In genomic region chr4:129136189-129136578, GRCm38 (mm10) we compare ENCODE assay signal across 8 mouse cellular contexts. TPM values are rescaled to one million over a fixed set of nuclear protein-coding genes. Genes with fewer than 3 reads are reported as not detected.
A peak's percentile ranks its signal among the peaks of the same experiment; 100 is the strongest.
DNase-seq lines count a peak whose midpoint lies in the region; ATAC-seq lines count a peak whose summit lies in the region.

No protein-coding gene starts in this region.

- H3K9me3 ChIP-seq in embryonic facial prominence, embryonic 14.5 days (ENCODE audit: control insufficient read depth, low read length) = no peaks in the 10 kb centered on the region
- no peaks in the 10 kb centered on the region for H3K9me3 ChIP-seq in intestine, embryonic 15.5 days
- no peaks in the 10 kb centered on the region for H3K9me3 ChIP-seq in neural tube, embryonic 12.5 days

- no peak for ATAC-seq in embryonic facial prominence, embryonic 14.5 days (ENCODE audit: low read depth)
- ATAC-seq in intestine, embryonic 15.5 days = peak; percentile 13; the same call in 1 of the 2 replicates
- no peak for ATAC-seq in neural tube, embryonic 12.5 days (ENCODE audit: low FRiP score, low read depth)
- ATAC-seq in CD4-positive, CD25-positive, alpha-beta regulatory T cell, adult 4 months = no peak

- H3K9ac ChIP-seq in embryonic facial prominence, embryonic 14.5 days (ENCODE audit: low read depth, low read length) = peak overlapping the region; percentile 76
- H3K9ac ChIP-seq in intestine, embryonic 15.5 days = peak overlapping the region; percentile 62; the same call in 1 of the 2 replicates
- H3K9ac ChIP-seq in neural tube, embryonic 12.5 days = peak overlapping the region; percentile 77

- peak overlapping the region; percentile 57 for H3K4me3 ChIP-seq in embryonic facial prominence, embryonic 14.5 days (ENCODE audit: low read depth, low read length)
- H3K4me3 ChIP-seq in intestine, embryonic 15.5 days (replicated peaks) = peak overlapping the region; percentile 55
- H3K4me3 ChIP-seq in neural tube, embryonic 12.5 days = peak overlapping the region; percentile 74

- peak; percentile 14 for DNase-seq in kidney, postnatal 10 days
- no peak for DNase-seq in kidney, postnatal 25 days
- no peak for DNase-seq in embryonic facial prominence, embryonic 14.5 days (ENCODE audit: low spot score)
- DNase-seq in left cerebral cortex, adult 18-20 months (ENCODE audit: low spot score in 2 of 2) = no peak
- no peak for DNase-seq in gastrocnemius, postnatal 36 days

- WGBS in embryonic facial prominence, embryonic 14.5 days = 26% methylated on average over 9 of the region's 9 CpGs
- 39% methylated on average over 9 of the region's 9 CpGs for WGBS in intestine, embryonic 15.5 days
- 32% methylated on average over 9 of the region's 9 CpGs for WGBS in neural tube, embryonic 12.5 days

- peak overlapping the region; percentile 94 for H3K4me2 ChIP-seq in embryonic facial prominence, embryonic 14.5 days (ENCODE audit: low read depth, low read length)
- peak overlapping the region; percentile 98 for H3K4me2 ChIP-seq in intestine, embryonic 15.5 days (replicated peaks)
- H3K4me2 ChIP-seq in neural tube, embryonic 12.5 days (replicated peaks) = peak overlapping the region; percentile 88

- intact Hi-C loops in gastrocnemius, postnatal 36 days (cut with DNase I) = loop anchor here (10.0 kb wide), 1 partner anchor 319 kb away; no protein-coding TSS in a partner anchor

- no peaks in the 10 kb centered on the region for H3K36me3 ChIP-seq in embryonic facial prominence, embryonic 14.5 days (ENCODE audit: control insufficient read depth, insufficient read depth, low read length)
- no peaks in the 10 kb centered on the region for H3K36me3 ChIP-seq in intestine, embryonic 15.5 days
- H3K36me3 ChIP-seq in neural tube, embryonic 12.5 days = peaks cover 12% of the 10 kb centered on the region; the same call in 1 of the 2 replicates

- peaks cover 19% of the 10 kb centered on the region for H3K27me3 ChIP-seq in embryonic facial prominence, embryonic 14.5 days (replicated peaks; ENCODE audit: control insufficient read depth, insufficient read depth, low read length)
- H3K27me3 ChIP-seq in intestine, embryonic 15.5 days (replicated peaks) = peaks cover 20% of the 10 kb centered on the region
- peaks cover 10% of the 10 kb centered on the region; the same call in 1 of the 2 replicates for H3K27me3 ChIP-seq in neural tube, embryonic 12.5 days (replicated peaks)

- no peak overlapping the region for H3K27ac ChIP-seq in embryonic facial prominence, embryonic 14.5 days (replicated peaks; ENCODE audit: low read depth, low read length)
- no peak overlapping the region for H3K27ac ChIP-seq in intestine, embryonic 15.5 days
- H3K27ac ChIP-seq in neural tube, embryonic 12.5 days = no peak overlapping the region

- H3K4me1 ChIP-seq in embryonic facial prominence, embryonic 14.5 days (ENCODE audit: control insufficient read depth, insufficient read depth, low read length) = peaks cover under 1% of the 10 kb centered on the region; the same call in 1 of the 2 replicates
- H3K4me1 ChIP-seq in intestine, embryonic 15.5 days (replicated peaks) = peaks cover 19% of the 10 kb centered on the region
- H3K4me1 ChIP-seq in neural tube, embryonic 12.5 days = peaks cover 24% of the 10 kb centered on the region

RNA-seq across cellular contexts. Expression of gene Fndc5, which starts 0.6 kb away (rescaled TPM):
- polyA plus RNA-seq in embryonic facial prominence, embryonic 14.5 days (2014; fragmentation: Nextera tagmentation; extraction: Ambion mirVana) = 28.4 and 29.1 TPM in 2 replicates
- polyA plus RNA-seq in intestine, embryonic 15.5 days (2015; fragmentation: Nextera tagmentation; extraction: Ambion mirVana) = 2.7 and 2.9 TPM in 2 replicates
- 21.7 and 21.8 TPM in 2 replicates for polyA plus RNA-seq in neural tube, embryonic 12.5 days (2016; fragmentation: Nextera tagmentation; extraction: Ambion mirVana)
- under 1 TPM; 0.27 to 0.28 TPM for polyA plus RNA-seq in CD4-positive, CD25-positive, alpha-beta regulatory T cell, adult 4 months (2017; shearing (Covaris generic))
- total RNA-seq in left cerebral cortex, adult 18-20 months (2021) = 10 to 100 TPM; 55.0 to 63.3 TPM
- total RNA-seq in gastrocnemius, postnatal 36 days (2021) = 10 to 100 TPM; 68.2 to 86.2 TPM

RNA-seq across cellular contexts. Expression of gene Hpca, which starts 14.3 kb away (rescaled TPM):
- polyA plus RNA-seq in embryonic facial prominence, embryonic 14.5 days (2014; fragmentation: Nextera tagmentation; extraction: Ambion mirVana) = 3.6 and 4.9 TPM in 2 replicates
- polyA plus RNA-seq in intestine, embryonic 15.5 days (2015; fragmentation: Nextera tagmentation; extraction: Ambion mirVana) = 4.1 and 5.2 TPM in 2 replicates
- polyA plus RNA-seq in neural tube, embryonic 12.5 days (2016; fragmentation: Nextera tagmentation; extraction: Ambion mirVana) = 19.8 and 21.3 TPM in 2 replicates
- not detected for polyA plus RNA-seq in CD4-positive, CD25-positive, alpha-beta regulatory T cell, adult 4 months (2017; shearing (Covaris generic))
- 100 to 1,000 TPM; 684 to 738 TPM for total RNA-seq in left cerebral cortex, adult 18-20 months (2021)
- not detected for total RNA-seq in gastrocnemius, postnatal 36 days (2021)

RNA-seq across cellular contexts. Expression of gene Tmem54, which starts 30.8 kb away (rescaled TPM):
- 6.9 and 8.4 TPM in 2 replicates for polyA plus RNA-seq in embryonic facial prominence, embryonic 14.5 days (2014; fragmentation: Nextera tagmentation; extraction: Ambion mirVana)
- polyA plus RNA-seq in intestine, embryonic 15.5 days (2015; fragmentation: Nextera tagmentation; extraction: Ambion mirVana) = 90.0 and 106 TPM in 2 replicates
- polyA plus RNA-seq in neural tube, embryonic 12.5 days (2016; fragmentation: Nextera tagmentation; extraction: Ambion mirVana) = 0.68 and 0.79 TPM in 2 replicates
- not detected for polyA plus RNA-seq in CD4-positive, CD25-positive, alpha-beta regulatory T cell, adult 4 months (2017; shearing (Covaris generic))
- total RNA-seq in left cerebral cortex, adult 18-20 months (2021) = not detected
- total RNA-seq in gastrocnemius, postnatal 36 days (2021) = not detected

RNA-seq across cellular contexts. Expression of gene S100pbp, which starts 53.3 kb away (rescaled TPM):
- polyA plus RNA-seq in embryonic facial prominence, embryonic 14.5 days (2014; fragmentation: Nextera tagmentation; extraction: Ambion mirVana) = 12.6 and 15.5 TPM in 2 replicates
- polyA plus RNA-seq in intestine, embryonic 15.5 days (2015; fragmentation: Nextera tagmentation; extraction: Ambion mirVana) = 12.5 and 14.5 TPM in 2 replicates
- polyA plus RNA-seq in neural tube, embryonic 12.5 days (2016; fragmentation: Nextera tagmentation; extraction: Ambion mirVana) = 20.5 and 21.6 TPM in 2 replicates
- 10 to 100 TPM; 20.0 to 26.1 TPM for polyA plus RNA-seq in CD4-positive, CD25-positive, alpha-beta regulatory T cell, adult 4 months (2017; shearing (Covaris generic))
- 10 to 100 TPM; 37.1 to 38.3 TPM for total RNA-seq in left cerebral cortex, adult 18-20 months (2021)
- 1 to 10 TPM; 3.3 to 5.1 TPM for total RNA-seq in gastrocnemius, postnatal 36 days (2021)

RNA-seq across cellular contexts. Expression of gene Yars, which starts 53.4 kb away (rescaled TPM):
- polyA plus RNA-seq in embryonic facial prominence, embryonic 14.5 days (2014; fragmentation: Nextera tagmentation; extraction: Ambion mirVana) = 74.9 and 78.3 TPM in 2 replicates
- 94.2 and 97.2 TPM in 2 replicates for polyA plus RNA-seq in intestine, embryonic 15.5 days (2015; fragmentation: Nextera tagmentation; extraction: Ambion mirVana)
- polyA plus RNA-seq in neural tube, embryonic 12.5 days (2016; fragmentation: Nextera tagmentation; extraction: Ambion mirVana) = 103 and 111 TPM in 2 replicates
- 10 to 100 TPM; 27.4 to 42.1 TPM for polyA plus RNA-seq in CD4-positive, CD25-positive, alpha-beta regulatory T cell, adult 4 months (2017; shearing (Covaris generic))
- 100 to 1,000 TPM in 1 of 2 experiments, 10 to 100 TPM in 1; 83.9 to 102 TPM for total RNA-seq in left cerebral cortex, adult 18-20 months (2021)
- total RNA-seq in gastrocnemius, postnatal 36 days (2021) = 10 to 100 TPM; 38.0 to 39.8 TPM
